18 mouse cellular contexts compared by ENCODE assay signal in genomic region chr10:105689388-105689787, GRCm38 (mm10).
A peak's percentile ranks its signal among the peaks of the same experiment; 100 is the strongest.
DNase-seq lines count a peak whose midpoint lies in the region; ATAC-seq lines count a peak whose summit lies in the region.
"Had no signal": no experiment of that assay in that cellular context is flagged by ENCODE, and none has a peak within 500 bp of the region (broad histone marks: within the 10 kb centered on the region; RNA-seq: fewer than 3 reads in every experiment).

No protein-coding gene starts in this region.

- H3K27me3 ChIP-seq in hindbrain, embryonic 11.5 days (ENCODE audit: control insufficient read depth, insufficient read depth, low read length) = no peaks in the 10 kb centered on the region
- no peaks in the 10 kb centered on the region for H3K27me3 ChIP-seq in midbrain, embryonic 16.5 days (ENCODE audit: control insufficient read depth, insufficient read depth, low read depth, low read length)

- DNase-seq in left cerebral cortex, postnatal 4 days = peak; percentile 8
- DNase-seq in left cerebral cortex, adult 11 months (ENCODE audit: low spot score) = no peak
- DNase-seq in hindbrain, embryonic 11.5 days (ENCODE audit: low spot score) = peak; percentile 45
- peak; percentile 9 to 25 for DNase-seq in layer of hippocampus, adult 8-10 months (ENCODE audit: low spot score in 2 of 2)
- DNase-seq in thymus, postnatal 4 days = no peak
- DNase-seq in adrenal gland, adult 8-10 months = no peak
- no peak for DNase-seq in right cerebral cortex, postnatal 4 days
- DNase-seq: adrenal gland, postnatal 25 days; cerebellum, adult 11-12 months; gastrocnemius, adult 2 months; heart, postnatal 36 days; kidney, adult 18-20 months; kidney, postnatal 36 days; spleen, adult 18-20 months; thymus, adult 18-20 months had no signal

- H3K4me1 ChIP-seq in hindbrain, embryonic 11.5 days (replicated peaks; ENCODE audit: control insufficient read depth, insufficient read depth, low read length) = no peaks in the 10 kb centered on the region; the same call in 1 of the 2 replicates
- no peaks in the 10 kb centered on the region for H3K4me1 ChIP-seq in midbrain, embryonic 16.5 days (ENCODE audit: control insufficient read depth, insufficient read depth, low read length)
- H3K4me1 ChIP-seq: heart, embryonic 10.5 days had no signal

- H3K4me2 ChIP-seq in hindbrain, embryonic 11.5 days (replicated peaks; ENCODE audit: low read depth, low read length) = no peak overlapping the region
- peak overlapping the region; percentile 30; the same call in 1 of the 2 replicates for H3K4me2 ChIP-seq in midbrain, embryonic 16.5 days (ENCODE audit: low read length)
- H3K4me2 ChIP-seq: liver, embryonic 11.5 days had no signal

- WGBS in hindbrain, embryonic 11.5 days = 50% methylated on average over 9 of the region's 9 CpGs
- WGBS in midbrain, embryonic 16.5 days = 43% methylated on average over 9 of the region's 9 CpGs

- no peaks in the 10 kb centered on the region for H3K9me3 ChIP-seq in hindbrain, embryonic 11.5 days (ENCODE audit: control insufficient read depth, low read length)
- H3K9me3 ChIP-seq in midbrain, embryonic 16.5 days (replicated peaks; ENCODE audit: control insufficient read depth, low read length, poor library complexity, severe bottlenecking) = no peaks in the 10 kb centered on the region
- H3K9me3 ChIP-seq: heart, embryonic 10.5 days had no signal

- ATAC-seq in hindbrain, embryonic 11.5 days (ENCODE audit: low FRiP score) = peak; percentile 82
- ATAC-seq in midbrain, embryonic 16.5 days = peak; percentile 77

- peak overlapping the region; percentile 31 for H3K27ac ChIP-seq in hindbrain, embryonic 11.5 days (ENCODE audit: low read depth, low read length)
- H3K27ac ChIP-seq in midbrain, embryonic 16.5 days (ENCODE audit: low read length) = 0 out of 2 replicates have a peak overlapping the region, but pooled peaks have one; percentile 6
- H3K27ac ChIP-seq: gastrocnemius, adult 2 months; heart, embryonic 10.5 days had no signal

- intact Hi-C loops in left cerebral cortex, postnatal 4 days (cut with DNase I) = no loop called here

- no peak overlapping the region for H3K9ac ChIP-seq in hindbrain, embryonic 11.5 days (ENCODE audit: low read depth, low read length)
- H3K9ac ChIP-seq in midbrain, embryonic 16.5 days (ENCODE audit: low read depth, low read length) = no peak overlapping the region

- no peaks in the 10 kb centered on the region for H3K36me3 ChIP-seq in hindbrain, embryonic 11.5 days (ENCODE audit: control insufficient read depth, insufficient read depth, low read length)
- no peaks in the 10 kb centered on the region for H3K36me3 ChIP-seq in midbrain, embryonic 16.5 days (ENCODE audit: control insufficient read depth, insufficient read depth, low read length)
- H3K36me3 ChIP-seq: heart, embryonic 10.5 days had no signal

- H3K4me3 ChIP-seq in hindbrain, embryonic 11.5 days (ENCODE audit: low read depth, low read length) = no peak overlapping the region
- H3K4me3 ChIP-seq in midbrain, embryonic 16.5 days (ENCODE audit: low read depth, low read length) = no peak overlapping the region
- H3K4me3 ChIP-seq: gastrocnemius, adult 2 months; heart, embryonic 10.5 days had no signal

Comparison
In these comparisons a context has a peak if more than half of its experiments do, and no peak if none do; other contexts are left out.
1. DNase-seq: peak in left cerebral cortex, postnatal 4 days (single experiment), hindbrain, embryonic 11.5 days (single experiment) and layer of hippocampus, adult 8-10 months (2 of 2); none in left cerebral cortex, adult 11 months (single experiment), thymus, postnatal 4 days (single experiment), adrenal gland, adult 8-10 months (single experiment) and right cerebral cortex, postnatal 4 days (single experiment).